Mouse (Mus musculus): ENCODE data around the gene Midn.

DNA sequence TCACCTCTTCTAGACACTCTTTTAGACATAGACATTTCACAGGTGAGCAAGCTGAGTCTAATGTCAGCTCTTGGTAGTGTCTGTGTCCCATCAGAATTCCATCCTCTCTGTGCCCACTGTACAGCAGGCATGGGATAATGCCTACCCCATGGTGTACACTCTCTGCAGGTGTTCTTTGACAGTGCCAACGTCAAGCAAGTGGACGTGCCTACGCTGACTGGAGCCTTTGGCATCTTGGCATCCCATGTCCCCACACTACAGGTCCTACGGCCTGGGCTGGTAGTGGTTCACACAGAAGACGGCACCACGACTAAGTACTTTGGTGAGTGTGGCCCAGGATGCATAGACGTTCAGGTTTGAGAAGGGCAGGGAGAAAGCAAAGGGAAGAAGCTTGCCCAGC lies 4.4 kb upstream of the Midn start:
- TF ChIP-seq CTCF (IDR thresholded peaks at IDR 0.05; ENCODE audit: low read depth, low read length), result no peak
- TF ChIP-seq POLR2A (IDR thresholded peaks at IDR 0.05; ENCODE audit: extremely low read depth, insufficient read depth, low read length), result no peak

Measured in liver, adult 2 months (tissue).